Comparison of ENCODE assay signal across 11 mouse cellular contexts in genomic region chr16:39071431-39071830, GRCm38 (mm10).
"Had no signal": no experiment of that assay in that cellular context is flagged by ENCODE, and none has a peak within 500 bp of the region (broad histone marks: within the 10 kb centered on the region; RNA-seq: fewer than 3 reads in every experiment).

No protein-coding gene starts in this region.

- H3K27ac ChIP-seq: kidney, postnatal 0 days; limb, embryonic 10.5 days; liver, embryonic 15.5 days; stomach, postnatal 0 days had no signal

- H3K4me3 ChIP-seq: limb, embryonic 10.5 days; liver, embryonic 15.5 days had no signal

- H3K4me1 ChIP-seq: limb, embryonic 10.5 days; liver, embryonic 15.5 days had no signal

- H3K9ac ChIP-seq: liver, embryonic 15.5 days had no signal

- H3K4me2 ChIP-seq: liver, embryonic 11.5 days; liver, embryonic 15.5 days had no signal

- ATAC-seq: lung, postnatal 0 days had no signal

- H3K36me3 ChIP-seq: limb, embryonic 10.5 days; liver, embryonic 15.5 days had no signal

- H3K9me3 ChIP-seq: limb, embryonic 10.5 days; liver, embryonic 15.5 days had no signal

- DNase-seq: kidney, adult 8-10 months; kidney, postnatal 36 days; lung, adult 2 months; lung, postnatal 36 days; thymus, postnatal 4 days had no signal

- H3K27me3 ChIP-seq: liver, embryonic 15.5 days had no signal
